Comparison of ENCODE assay signal across 8 mouse cellular contexts in the genomic region with DNA sequence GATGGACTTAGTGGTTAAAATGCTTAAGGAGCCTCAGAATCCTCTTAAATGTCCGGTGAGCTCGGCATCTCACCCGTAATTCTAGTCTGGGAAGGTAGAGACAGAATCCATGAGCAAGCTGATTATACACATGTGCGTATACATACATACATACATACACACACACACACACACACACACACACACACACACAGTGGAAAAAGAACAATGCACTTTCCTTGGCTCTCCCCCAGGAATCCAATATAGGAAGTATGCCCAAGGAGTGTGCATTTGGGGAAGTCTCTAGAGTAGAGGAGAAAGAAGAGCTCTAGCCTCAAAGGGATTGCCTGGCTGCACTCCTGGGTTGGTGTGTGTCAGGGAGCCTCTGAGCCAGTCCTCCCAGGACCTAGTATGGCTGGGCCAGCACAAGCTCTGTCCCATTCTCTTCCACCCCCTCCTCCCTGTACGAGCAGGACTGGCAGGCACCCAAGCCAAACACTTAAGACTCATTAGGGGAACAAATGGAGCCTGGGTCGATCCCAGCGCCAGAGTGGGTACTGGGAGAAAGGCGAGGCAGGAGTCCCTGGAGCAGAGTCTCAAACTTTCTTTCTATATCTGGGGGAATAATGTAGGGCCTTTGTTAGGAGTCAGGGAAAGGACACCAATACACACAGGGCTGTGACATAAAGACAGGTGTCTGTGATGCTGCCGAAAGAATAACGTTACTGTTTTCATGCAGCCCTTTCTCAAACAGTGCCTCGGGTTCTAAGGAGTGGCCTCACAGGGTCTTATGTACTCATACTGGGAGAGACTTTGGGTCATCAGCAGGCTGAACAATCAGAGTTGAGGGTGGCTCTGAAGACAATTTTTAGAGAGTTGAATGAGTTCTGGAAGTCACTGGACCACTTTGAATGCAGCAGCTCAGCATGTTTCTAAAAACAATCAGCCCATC. TPM values are rescaled to one million over a fixed set of nuclear protein-coding genes. Genes with fewer than 3 reads are reported as not detected.
DNase-seq lines count a peak whose midpoint lies in the region; ATAC-seq and TF ChIP-seq lines count a peak whose summit lies in the region.

No protein-coding gene starts in this region.

- no peaks in the 10 kb centered on the region for H3K36me3 ChIP-seq in heart, embryonic 13.5 days
- H3K36me3 ChIP-seq in lung, embryonic 14.5 days (ENCODE audit: insufficient read depth) = no peaks in the 10 kb centered on the region
- H3K36me3 ChIP-seq in liver, embryonic 12.5 days = no peaks in the 10 kb centered on the region

- no peaks in the 10 kb centered on the region for H3K27me3 ChIP-seq in heart, embryonic 13.5 days (replicated peaks)
- H3K27me3 ChIP-seq in lung, embryonic 14.5 days (ENCODE audit: insufficient read depth, low read length) = no peaks in the 10 kb centered on the region
- no peaks in the 10 kb centered on the region for H3K27me3 ChIP-seq in liver, embryonic 12.5 days (replicated peaks)

- H3K9me3 ChIP-seq in heart, embryonic 13.5 days = no peaks in the 10 kb centered on the region
- no peaks in the 10 kb centered on the region for H3K9me3 ChIP-seq in lung, embryonic 14.5 days (ENCODE audit: low read depth, low read length)
- no peaks in the 10 kb centered on the region for H3K9me3 ChIP-seq in liver, embryonic 12.5 days (replicated peaks)

- 51% methylated on average over 11 of the region's 11 CpGs for WGBS in heart, embryonic 13.5 days
- WGBS in lung, embryonic 14.5 days = 42% methylated on average over 11 of the region's 11 CpGs
- 55% methylated on average over 11 of the region's 11 CpGs for WGBS in liver, embryonic 12.5 days (ENCODE audit: insufficient replicate concordance)

- no peak overlapping the region for H3K9ac ChIP-seq in heart, embryonic 13.5 days
- no peak overlapping the region for H3K9ac ChIP-seq in lung, embryonic 14.5 days
- H3K9ac ChIP-seq in liver, embryonic 12.5 days = no peak overlapping the region

- peak; percentile 31 for DNase-seq in adrenal gland, adult 2 months
- no peak for DNase-seq in adrenal gland, postnatal 4 days (ENCODE audit: low spot score in 2 of 2)
- DNase-seq in MN1 (ENCODE audit: low spot score) = peak; percentile 72
- peak; percentile 86 for DNase-seq in lung, embryonic 14.5 days
- DNase-seq in left cerebral cortex, adult 18-20 months (ENCODE audit: low spot score in 2 of 2) = no peak
- DNase-seq in cerebellum, adult 11-12 months = no peak

- no peak overlapping the region for H3K4me2 ChIP-seq in heart, embryonic 13.5 days
- no peak overlapping the region for H3K4me2 ChIP-seq in lung, embryonic 14.5 days
- H3K4me2 ChIP-seq in liver, embryonic 12.5 days = no peak overlapping the region

- no peak for TF ChIP-seq CTCF in lung, embryonic 14.5 days (IDR thresholded peaks at IDR 0.05; ENCODE audit: low read depth)

- peaks cover 11% of the 10 kb centered on the region for H3K4me1 ChIP-seq in heart, embryonic 13.5 days
- H3K4me1 ChIP-seq in lung, embryonic 14.5 days (ENCODE audit: insufficient read depth) = no peaks in the 10 kb centered on the region
- no peaks in the 10 kb centered on the region for H3K4me1 ChIP-seq in liver, embryonic 12.5 days

- peak overlapping the region; percentile 39; the same call in 1 of the 2 replicates for H3K27ac ChIP-seq in heart, embryonic 13.5 days (replicated peaks)
- peak overlapping the region; percentile 58 for H3K27ac ChIP-seq in lung, embryonic 14.5 days (ENCODE audit: low read depth)
- H3K27ac ChIP-seq in liver, embryonic 12.5 days = no peak overlapping the region

- peak; percentile 38; the same call in 1 of the 2 replicates for ATAC-seq in heart, embryonic 13.5 days (ENCODE audit: extremely low read depth, insufficient number of reproducible peaks, low FRiP score, low TSS enrichment)
- ATAC-seq in lung, embryonic 14.5 days (ENCODE audit: insufficient read depth) = peak; percentile 95
- no peak for ATAC-seq in liver, embryonic 12.5 days

- no peak overlapping the region for H3K4me3 ChIP-seq in heart, embryonic 13.5 days
- H3K4me3 ChIP-seq in lung, embryonic 14.5 days (ENCODE audit: low read depth, low read length) = no peak overlapping the region
- H3K4me3 ChIP-seq in liver, embryonic 12.5 days = no peak overlapping the region

RNA-seq across cellular contexts. Expression of a gene that starts 41.2 kb away (rescaled TPM):
- 100 to 1,000 TPM in 1 of 2 experiments, 10 to 100 TPM in 1; 87.8 to 114 TPM for total RNA-seq in adrenal gland, adult 2 months (2021)
- 66.5 and 78.9 TPM in 2 replicates for polyA plus RNA-seq in adrenal gland, adult 2 months (2012; rRNA removed)
- total RNA-seq in adrenal gland, postnatal 4 days (2021) = 100 to 1,000 TPM; 138 to 142 TPM
- polyA plus RNA-seq in heart, embryonic 13.5 days (2015; fragmentation: Nextera tagmentation; extraction: Ambion mirVana) = 17.4 and 21.5 TPM in 2 replicates
- 10.6 and 13.7 TPM in 2 replicates for polyA plus RNA-seq in lung, embryonic 14.5 days (2014; fragmentation: Nextera tagmentation; extraction: Ambion mirVana)
- total RNA-seq in left cerebral cortex, adult 18-20 months (2021) = 100 to 1,000 TPM; 128 to 136 TPM
- 7.9 and 8.7 TPM in 2 replicates for polyA plus RNA-seq in liver, embryonic 12.5 days (2016; fragmentation: Nextera tagmentation; extraction: Ambion mirVana)

RNA-seq across cellular contexts. Expression of a gene that starts 47.0 kb away (rescaled TPM):
- 10 to 100 TPM in 1 of 2 experiments, 1 to 10 TPM in 1; 7.7 to 14.3 TPM for total RNA-seq in adrenal gland, adult 2 months (2021)
- polyA plus RNA-seq in adrenal gland, adult 2 months (2012; rRNA removed) = 9.4 and 12.1 TPM in 2 replicates
- total RNA-seq in adrenal gland, postnatal 4 days (2021) = 10 to 100 TPM; 94.0 to 99.4 TPM
- polyA plus RNA-seq in heart, embryonic 13.5 days (2015; fragmentation: Nextera tagmentation; extraction: Ambion mirVana) = 22.3 and 27.8 TPM in 2 replicates
- 143 and 148 TPM in 2 replicates for polyA plus RNA-seq in lung, embryonic 14.5 days (2014; fragmentation: Nextera tagmentation; extraction: Ambion mirVana)
- under 1 TPM; 0.09 to 0.12 TPM for total RNA-seq in left cerebral cortex, adult 18-20 months (2021)
- 5.1 and 5.3 TPM in 2 replicates for polyA plus RNA-seq in liver, embryonic 12.5 days (2016; fragmentation: Nextera tagmentation; extraction: Ambion mirVana)

RNA-seq across cellular contexts. Expression of a gene that starts 51.7 kb away (rescaled TPM):
- total RNA-seq in adrenal gland, adult 2 months (2021) = 1 to 10 TPM; 1.1 to 1.4 TPM
- polyA plus RNA-seq in adrenal gland, adult 2 months (2012; rRNA removed) = 0.54 and 0.83 TPM in 2 replicates
- total RNA-seq in adrenal gland, postnatal 4 days (2021) = 1 to 10 TPM; 1.8 to 2.1 TPM
- 0.31 and 0.69 TPM in 2 replicates for polyA plus RNA-seq in heart, embryonic 13.5 days (2015; fragmentation: Nextera tagmentation; extraction: Ambion mirVana)
- polyA plus RNA-seq in lung, embryonic 14.5 days (2014; fragmentation: Nextera tagmentation; extraction: Ambion mirVana) = 0.43 and 0.77 TPM in 2 replicates
- 1 to 10 TPM; 1.9 to 2.1 TPM for total RNA-seq in left cerebral cortex, adult 18-20 months (2021)
- 0.30 and 0.61 TPM in 2 replicates for polyA plus RNA-seq in liver, embryonic 12.5 days (2016; fragmentation: Nextera tagmentation; extraction: Ambion mirVana)

RNA-seq across cellular contexts. Expression of a gene that starts 51.9 kb away (rescaled TPM):
- 100 to 1,000 TPM; 105 to 125 TPM for total RNA-seq in adrenal gland, adult 2 months (2021)
- 78.7 and 92.2 TPM in 2 replicates for polyA plus RNA-seq in adrenal gland, adult 2 months (2012; rRNA removed)
- total RNA-seq in adrenal gland, postnatal 4 days (2021) = 100 to 1,000 TPM; 184 to 197 TPM
- polyA plus RNA-seq in heart, embryonic 13.5 days (2015; fragmentation: Nextera tagmentation; extraction: Ambion mirVana) = 139 and 152 TPM in 2 replicates
- polyA plus RNA-seq in lung, embryonic 14.5 days (2014; fragmentation: Nextera tagmentation; extraction: Ambion mirVana) = 346 and 352 TPM in 2 replicates
- total RNA-seq in left cerebral cortex, adult 18-20 months (2021) = 100 to 1,000 TPM; 105 to 109 TPM
- polyA plus RNA-seq in liver, embryonic 12.5 days (2016; fragmentation: Nextera tagmentation; extraction: Ambion mirVana) = 228 and 230 TPM in 2 replicates

Comparison
In these comparisons a context has a peak if more than half of its experiments do, and no peak if none do; other contexts are left out.
1. DNase-seq: peak in adrenal gland, adult 2 months (single experiment), MN1 (single experiment) and lung, embryonic 14.5 days (single experiment); none in adrenal gland, postnatal 4 days (0 of 2), left cerebral cortex, adult 18-20 months (0 of 2) and cerebellum, adult 11-12 months (single experiment).